Mouse (Mus musculus): Measurements from ENCODE around the gene Anapc15. TPM values are rescaled to one million over a fixed set of nuclear protein-coding genes. Genes with fewer than 3 reads are reported as not detected.

Anapc15 gene
- polyA plus RNA-seq, 1 experiment from 2014 or later: 56.2 TPM

DNA sequence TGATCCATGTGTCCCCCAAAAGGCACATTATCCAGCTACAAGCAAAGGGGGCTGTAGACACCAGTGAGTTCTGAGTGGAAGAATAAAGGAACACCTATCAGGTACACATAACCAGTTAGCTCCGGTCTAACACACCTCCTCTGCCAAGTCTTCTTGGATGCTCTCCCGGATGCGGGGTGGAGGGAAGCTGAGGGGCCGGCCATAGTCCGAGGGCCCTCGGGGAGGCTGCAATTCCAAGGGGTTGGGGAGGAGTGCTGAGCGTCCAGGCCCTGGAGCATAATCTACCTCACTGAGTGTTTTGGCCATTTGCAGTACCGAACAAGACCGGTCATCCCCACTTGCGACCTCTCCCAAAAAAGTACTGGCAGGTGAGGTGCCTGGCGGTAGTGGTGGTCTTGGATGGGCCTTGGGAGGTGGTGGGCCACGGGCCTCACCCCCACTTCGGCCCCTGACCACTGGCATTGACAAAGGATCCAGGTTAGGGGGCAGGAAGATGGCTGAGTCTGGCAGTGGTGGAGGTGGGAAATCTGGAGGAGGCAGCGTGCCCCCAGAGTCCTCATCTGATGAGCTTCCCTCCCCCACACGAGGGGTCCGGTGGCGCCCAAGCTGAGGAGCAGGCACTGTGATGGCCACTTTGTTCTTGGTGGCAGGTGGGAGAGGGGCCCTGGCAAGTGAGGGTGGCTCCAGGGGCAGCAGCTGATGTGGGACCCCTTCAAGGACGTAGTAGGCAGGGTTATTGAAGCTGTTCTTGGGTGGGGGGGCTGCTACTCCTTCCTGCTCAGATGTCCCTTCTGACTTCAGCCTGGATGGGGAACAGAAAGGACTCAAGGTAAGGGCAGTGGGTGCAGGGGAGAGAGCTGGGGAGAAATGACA, 39.5 kb upstream of the Anapc15 start:
- no peak for ATAC-seq

GRCm38 (mm10) chr7:101830373-101830772, 33.1 kb upstream of the Anapc15 start:
- peak; percentile 40 for TF ChIP-seq CTCF (IDR thresholded peaks at IDR 0.05; ENCODE audit: low read depth)
- Histone ChIP-seq H3K4me1 (replicated peaks; ENCODE audit: control insufficient read depth, insufficient read depth, low read length) (no peaks in the 10 kb centered on the region), H3K9ac (ENCODE audit: low read depth, low read length) (no peak overlapping the region), H3K27me3 (replicated peaks; ENCODE audit: control insufficient read depth, insufficient read depth, low read length) (no peaks in the 10 kb centered on the region), H3K27ac (ENCODE audit: low read depth, low read length) (no peak overlapping the region), H3K4me3 (ENCODE audit: low read depth, low read length) (no peak overlapping the region), H3K4me2 (replicated peaks; ENCODE audit: low read depth) (no peak overlapping the region), H3K36me3 (ENCODE audit: control insufficient read depth, insufficient read depth) (peaks cover 84% of the 10 kb centered on the region), H3K9me3 (ENCODE audit: control insufficient read depth) (no peaks in the 10 kb centered on the region)
- no peak for ATAC-seq
- 97% methylated on average over 3 of the region's 3 CpGs for WGBS

More for the DNA sequence above, 39.5 kb upstream of the Anapc15 start:
- H3K4me1 ChIP-seq (replicated peaks; ENCODE audit: control insufficient read depth, insufficient read depth, low read length): peaks cover 14% of the 10 kb centered on the region; the same call in 1 of the 2 replicates
- no peak overlapping the region for H3K9ac ChIP-seq (ENCODE audit: low read depth, low read length)
- TF ChIP-seq CTCF (IDR thresholded peaks at IDR 0.05; ENCODE audit: low read depth): no peak
- H3K9me3 ChIP-seq (ENCODE audit: control insufficient read depth): no peaks in the 10 kb centered on the region
- 88% methylated on average over 17 of the region's 18 CpGs for WGBS
- H3K36me3 ChIP-seq (ENCODE audit: control insufficient read depth, insufficient read depth): peaks cover 50% of the 10 kb centered on the region
- no peak overlapping the region for H3K4me3 ChIP-seq (ENCODE audit: low read depth, low read length)
- H3K27me3 ChIP-seq (replicated peaks; ENCODE audit: control insufficient read depth, insufficient read depth, low read length): peaks cover 28% of the 10 kb centered on the region
- no peak overlapping the region for H3K4me2 ChIP-seq (replicated peaks; ENCODE audit: low read depth)
- no peak overlapping the region for H3K27ac ChIP-seq (ENCODE audit: low read depth, low read length)

- no peaks in the 10 kb centered on the region for H3K4me1 ChIP-seq (replicated peaks; ENCODE audit: control insufficient read depth, insufficient read depth, low read length)
- TF ChIP-seq CTCF (IDR thresholded peaks at IDR 0.05; ENCODE audit: low read depth): no peak
- no peaks in the 10 kb centered on the region for H3K27me3 ChIP-seq (replicated peaks; ENCODE audit: control insufficient read depth, insufficient read depth, low read length)
- no peak overlapping the region for H3K4me3 ChIP-seq (ENCODE audit: low read depth, low read length)
- no peak for ATAC-seq
- peaks cover 74% of the 10 kb centered on the region for H3K36me3 ChIP-seq (ENCODE audit: control insufficient read depth, insufficient read depth)
- 97% methylated on average over 8 of the region's 8 CpGs for WGBS
- no peak overlapping the region for H3K27ac ChIP-seq (ENCODE audit: low read depth, low read length)
- H3K9ac ChIP-seq (ENCODE audit: low read depth, low read length): no peak overlapping the region
- H3K4me2 ChIP-seq (replicated peaks; ENCODE audit: low read depth): no peak overlapping the region
- no peaks in the 10 kb centered on the region for H3K9me3 ChIP-seq (ENCODE audit: control insufficient read depth)
Measured at GRCm38 (mm10) chr7:101831437-101831836, 32.1 kb upstream of the Anapc15 start.

GRCm38 (mm10) chr7:101832372-101832771, 31.1 kb upstream of the Anapc15 start:
- H3K4me1 ChIP-seq (replicated peaks; ENCODE audit: control insufficient read depth, insufficient read depth, low read length): no peaks in the 10 kb centered on the region
- H3K36me3 ChIP-seq (ENCODE audit: control insufficient read depth, insufficient read depth): peaks cover 64% of the 10 kb centered on the region
- H3K27me3 ChIP-seq (replicated peaks; ENCODE audit: control insufficient read depth, insufficient read depth, low read length): no peaks in the 10 kb centered on the region
- 74% methylated on average over 4 of the region's 4 CpGs for WGBS
- no peaks in the 10 kb centered on the region for H3K9me3 ChIP-seq (ENCODE audit: control insufficient read depth)
- no peak for TF ChIP-seq CTCF (IDR thresholded peaks at IDR 0.05; ENCODE audit: low read depth)
- H3K4me3 ChIP-seq (ENCODE audit: low read depth, low read length): no peak overlapping the region
- H3K4me2 ChIP-seq (replicated peaks; ENCODE audit: low read depth): no peak overlapping the region
- ATAC-seq: no peak
- H3K9ac ChIP-seq (ENCODE audit: low read depth, low read length): no peak overlapping the region
- no peak overlapping the region for H3K27ac ChIP-seq (ENCODE audit: low read depth, low read length)

GRCm38 (mm10) chr7:101833352-101833751, 30.2 kb upstream of the Anapc15 start:
- ATAC-seq: no peak
- no peak overlapping the region for H3K9ac ChIP-seq (ENCODE audit: low read depth, low read length)
- WGBS: 68% methylated on average over 5 of the region's 5 CpGs
- H3K27ac ChIP-seq (ENCODE audit: low read depth, low read length): no peak overlapping the region
- H3K4me2 ChIP-seq (replicated peaks; ENCODE audit: low read depth): no peak overlapping the region
- H3K27me3 ChIP-seq (replicated peaks; ENCODE audit: control insufficient read depth, insufficient read depth, low read length): no peaks in the 10 kb centered on the region
- no peaks in the 10 kb centered on the region for H3K4me1 ChIP-seq (replicated peaks; ENCODE audit: control insufficient read depth, insufficient read depth, low read length)
- peak; percentile 33; the same call in 1 of the 2 replicates for TF ChIP-seq CTCF (IDR thresholded peaks at IDR 0.05; ENCODE audit: low read depth)
- H3K4me3 ChIP-seq (ENCODE audit: low read depth, low read length): no peak overlapping the region
- H3K9me3 ChIP-seq (ENCODE audit: control insufficient read depth): no peaks in the 10 kb centered on the region
- H3K36me3 ChIP-seq (ENCODE audit: control insufficient read depth, insufficient read depth): peaks cover 55% of the 10 kb centered on the region

DNA sequence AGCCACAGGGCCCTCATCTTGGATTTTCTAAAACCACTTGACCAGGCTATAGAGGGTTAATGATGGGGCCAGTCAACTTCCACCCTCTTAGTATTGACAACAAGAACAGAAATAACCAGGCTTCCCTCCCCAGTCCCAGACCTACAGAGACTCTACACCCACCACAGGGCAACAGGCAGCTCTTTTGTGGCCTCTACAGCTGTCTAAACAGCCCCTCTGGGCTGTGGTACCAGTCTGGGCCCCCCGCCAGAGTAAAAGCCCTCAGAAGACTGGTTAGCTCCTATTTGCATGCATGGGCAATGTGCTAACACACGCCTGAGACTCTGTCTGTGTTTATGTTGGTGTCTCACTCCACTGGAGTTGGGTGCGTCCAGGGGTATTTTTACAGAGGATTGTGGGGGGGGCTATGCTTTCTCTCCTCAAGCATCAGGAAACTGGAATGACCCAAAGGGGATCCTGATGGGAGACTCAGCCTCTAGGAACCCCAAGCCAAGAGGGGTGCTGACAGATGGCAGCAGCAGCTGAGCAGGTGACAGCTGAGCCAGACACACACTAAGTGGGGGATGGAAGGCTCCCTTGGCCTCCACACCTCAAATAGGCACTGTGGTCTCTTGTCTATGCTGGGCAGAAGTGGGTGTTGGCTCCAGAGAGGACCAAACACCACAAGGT, 29.5 kb upstream of the Anapc15 start:
- Histone ChIP-seq H3K27me3 (replicated peaks; ENCODE audit: control insufficient read depth, insufficient read depth, low read length) (no peaks in the 10 kb centered on the region), H3K9ac (ENCODE audit: low read depth, low read length) (no peak overlapping the region), H3K4me3 (ENCODE audit: low read depth, low read length) (no peak overlapping the region), H3K36me3 (ENCODE audit: control insufficient read depth, insufficient read depth) (peaks cover 48% of the 10 kb centered on the region), H3K9me3 (ENCODE audit: control insufficient read depth) (no peaks in the 10 kb centered on the region), H3K27ac (ENCODE audit: low read depth, low read length) (no peak overlapping the region), H3K4me1 (replicated peaks; ENCODE audit: control insufficient read depth, insufficient read depth, low read length) (no peaks in the 10 kb centered on the region), H3K4me2 (replicated peaks; ENCODE audit: low read depth) (no peak overlapping the region)
- ATAC-seq: no peak
- no peak for TF ChIP-seq CTCF (IDR thresholded peaks at IDR 0.05; ENCODE audit: low read depth)
- 74% methylated on average over 3 of the region's 3 CpGs for WGBS
